Comparison of ENCODE assay signal across 10 mouse cellular contexts in the genomic region with DNA sequence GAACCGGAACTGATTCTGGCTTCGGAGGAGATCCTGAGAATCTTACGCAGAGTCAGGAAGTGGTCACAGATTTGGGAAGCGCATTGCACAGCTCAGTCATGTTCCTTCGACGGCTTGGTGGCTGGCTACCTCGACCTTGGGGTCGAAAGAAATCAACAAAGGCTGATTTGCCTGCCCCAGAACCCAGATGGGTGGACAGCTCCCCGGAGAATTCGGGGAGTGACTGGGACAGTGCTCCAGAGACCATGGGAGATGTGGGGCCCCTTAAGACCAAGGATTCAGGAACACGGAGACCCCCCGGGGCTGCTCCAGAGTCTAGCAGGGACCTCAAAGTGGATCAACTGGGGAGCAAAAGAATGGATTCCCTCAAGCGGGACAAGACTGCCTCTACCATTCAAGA. TPM values are rescaled to one million over a fixed set of nuclear protein-coding genes. Genes with fewer than 3 reads are reported as not detected.
DNase-seq lines count a peak whose midpoint lies in the region; ATAC-seq and TF ChIP-seq lines count a peak whose summit lies in the region.
"Had no signal": no experiment of that assay in that cellular context is flagged by ENCODE, and none has a peak within 500 bp of the region (broad histone marks: within the 10 kb centered on the region; RNA-seq: fewer than 3 reads in every experiment).

No protein-coding gene starts in this region.

- intact Hi-C loops in heart, postnatal 10 days (cut with DNase I) = loop anchor here (5.0 kb wide), 1 partner anchor 35 kb away; a partner anchor contains a TSS

- H3K4me2 ChIP-seq in heart, embryonic 15.5 days = peak overlapping the region; percentile 86
- H3K4me2 ChIP-seq in hindbrain, embryonic 15.5 days = peak overlapping the region; percentile 67
- H3K4me2 ChIP-seq in midbrain, embryonic 14.5 days (ENCODE audit: low read length) = peak overlapping the region; percentile 77

- 59% methylated on average over 13 of the region's 13 CpGs for WGBS in heart, embryonic 15.5 days
- 74% methylated on average over 13 of the region's 13 CpGs for WGBS in hindbrain, embryonic 15.5 days
- 68% methylated on average over 13 of the region's 13 CpGs for WGBS in midbrain, embryonic 14.5 days

- H3K4me1 ChIP-seq in heart, embryonic 15.5 days (replicated peaks) = peaks cover 32% of the 10 kb centered on the region
- H3K4me1 ChIP-seq in bone marrow macrophage, adult 2 months (ENCODE audit: control insufficient read depth, insufficient read depth, low read length) = peaks cover 20% of the 10 kb centered on the region
- peaks cover 43% of the 10 kb centered on the region for H3K4me1 ChIP-seq in hindbrain, embryonic 15.5 days (replicated peaks)
- H3K4me1 ChIP-seq in midbrain, embryonic 14.5 days (ENCODE audit: control insufficient read depth, insufficient read depth, low read length) = peaks cover 13% of the 10 kb centered on the region; the same call in 1 of the 2 replicates

- no peak for TF ChIP-seq CTCF in bone marrow macrophage, adult 2 months (IDR thresholded peaks at IDR 0.05; ENCODE audit: low read depth, low read length)

- no peak for DNase-seq in heart, postnatal 10 days
- DNase-seq in midbrain, embryonic 14.5 days = no peak
- no peak for DNase-seq in layer of hippocampus, adult 8-10 months (ENCODE audit: low spot score in 2 of 2)
- DNase-seq in spleen, adult 18-20 months = no peak
- no peak for DNase-seq in thymus, adult 18-20 months
- DNase-seq: thymus, postnatal 4 days had no signal

- peak overlapping the region; percentile 84 for H3K9ac ChIP-seq in heart, embryonic 15.5 days
- peak overlapping the region; percentile 60 for H3K9ac ChIP-seq in hindbrain, embryonic 15.5 days
- H3K9ac ChIP-seq in midbrain, embryonic 14.5 days (replicated peaks; ENCODE audit: low read length) = peak overlapping the region; percentile 78

- peak overlapping the region; percentile 86 for H3K4me3 ChIP-seq in heart, embryonic 15.5 days
- H3K4me3 ChIP-seq in bone marrow macrophage, adult 2 months (ENCODE audit: insufficient read depth, low read length) = peak overlapping the region; percentile 80
- H3K4me3 ChIP-seq in hindbrain, embryonic 15.5 days = peak overlapping the region; percentile 54
- peak overlapping the region; percentile 59 for H3K4me3 ChIP-seq in midbrain, embryonic 14.5 days (replicated peaks; ENCODE audit: low read depth, low read length)

- H3K27ac ChIP-seq in heart, embryonic 15.5 days = peak overlapping the region; percentile 94
- peak overlapping the region; percentile 88 for H3K27ac ChIP-seq in bone marrow macrophage, adult 2 months (ENCODE audit: insufficient read depth, low read depth, low read length)
- peak overlapping the region; percentile 72 for H3K27ac ChIP-seq in hindbrain, embryonic 15.5 days (replicated peaks)
- no peak overlapping the region for H3K27ac ChIP-seq in midbrain, embryonic 14.5 days (replicated peaks; ENCODE audit: low read depth, low read length)

- ATAC-seq in heart, embryonic 15.5 days (replicated peaks; ENCODE audit: insufficient number of reproducible peaks, insufficient read depth, low FRiP score, low read depth) = no peak
- ATAC-seq in hindbrain, embryonic 15.5 days (ENCODE audit: low FRiP score, low read depth) = no peak
- no peak for ATAC-seq in midbrain, embryonic 14.5 days (ENCODE audit: low FRiP score, low TSS enrichment)

- no peaks in the 10 kb centered on the region for H3K27me3 ChIP-seq in heart, embryonic 15.5 days
- no peaks in the 10 kb centered on the region for H3K27me3 ChIP-seq in hindbrain, embryonic 15.5 days
- no peaks in the 10 kb centered on the region for H3K27me3 ChIP-seq in midbrain, embryonic 14.5 days (ENCODE audit: control insufficient read depth, insufficient read depth, low read length)
- H3K27me3 ChIP-seq: Patski had no signal

- no peak for TF ChIP-seq POLR2A in bone marrow macrophage, adult 2 months (IDR thresholded peaks at IDR 0.05; ENCODE audit: borderline replicate concordance, low read depth, low read length)

- peaks cover 22% of the 10 kb centered on the region for H3K36me3 ChIP-seq in heart, embryonic 15.5 days
- H3K36me3 ChIP-seq in hindbrain, embryonic 15.5 days = peaks cover 15% of the 10 kb centered on the region
- peaks cover 18% of the 10 kb centered on the region for H3K36me3 ChIP-seq in midbrain, embryonic 14.5 days (ENCODE audit: control insufficient read depth, insufficient read depth, low read length)

- no peaks in the 10 kb centered on the region for H3K9me3 ChIP-seq in heart, embryonic 15.5 days (replicated peaks)
- H3K9me3 ChIP-seq in hindbrain, embryonic 15.5 days = no peaks in the 10 kb centered on the region
- no peaks in the 10 kb centered on the region for H3K9me3 ChIP-seq in midbrain, embryonic 14.5 days (ENCODE audit: control insufficient read depth, low read length)

RNA-seq across cellular contexts. Expression of a gene that starts 0.8 kb away (rescaled TPM):
- 10.1 and 11.2 TPM in 2 replicates for polyA plus RNA-seq in heart, embryonic 15.5 days (2015; fragmentation: Nextera tagmentation; extraction: Ambion mirVana)
- total RNA-seq in heart, postnatal 10 days (2021) = 10 to 100 TPM; 28.5 to 32.4 TPM
- polyA plus RNA-seq in bone marrow macrophage, adult 2 months (2012; ENCODE audit: insufficient read depth, insufficient read length, missing spikeins) = 29.2 and 30.4 TPM in 2 replicates
- 9.3 and 10.8 TPM in 2 replicates for polyA plus RNA-seq in hindbrain, embryonic 15.5 days (2015; fragmentation: Nextera tagmentation; extraction: Ambion mirVana)
- polyA plus RNA-seq in midbrain, embryonic 14.5 days (2014; fragmentation: Nextera tagmentation; extraction: Ambion mirVana) = 6.0 and 6.8 TPM in 2 replicates
- total RNA-seq in layer of hippocampus, adult 8-10 months (2022) = 10 to 100 TPM; 27.6 to 31.6 (median 30.9) TPM

RNA-seq across cellular contexts. Expression of a gene that starts 4.8 kb away (rescaled TPM):
- 0.57 and 4.7 TPM in 2 replicates for polyA plus RNA-seq in heart, embryonic 15.5 days (2015; fragmentation: Nextera tagmentation; extraction: Ambion mirVana)
- total RNA-seq in heart, postnatal 10 days (2021) = not detected
- not detected in 2 replicates for polyA plus RNA-seq in bone marrow macrophage, adult 2 months (2012; ENCODE audit: insufficient read depth, insufficient read length, missing spikeins)
- polyA plus RNA-seq in hindbrain, embryonic 15.5 days (2015; fragmentation: Nextera tagmentation; extraction: Ambion mirVana) = 0.21 and 0.79 TPM in 2 replicates
- polyA plus RNA-seq in midbrain, embryonic 14.5 days (2014; fragmentation: Nextera tagmentation; extraction: Ambion mirVana) = 0.57 TPM in 1 of 2 replicates, not detected in the other
- not detected for total RNA-seq in layer of hippocampus, adult 8-10 months (2022)

RNA-seq across cellular contexts. Expression of a gene that starts 5.2 kb away (rescaled TPM):
- polyA plus RNA-seq in heart, embryonic 15.5 days (2015; fragmentation: Nextera tagmentation; extraction: Ambion mirVana) = 200 and 211 TPM in 2 replicates
- 100 to 1,000 TPM; 183 to 187 TPM for total RNA-seq in heart, postnatal 10 days (2021)
- 136 and 143 TPM in 2 replicates for polyA plus RNA-seq in bone marrow macrophage, adult 2 months (2012; ENCODE audit: insufficient read depth, insufficient read length, missing spikeins)
- 308 and 311 TPM in 2 replicates for polyA plus RNA-seq in hindbrain, embryonic 15.5 days (2015; fragmentation: Nextera tagmentation; extraction: Ambion mirVana)
- polyA plus RNA-seq in midbrain, embryonic 14.5 days (2014; fragmentation: Nextera tagmentation; extraction: Ambion mirVana) = 328 and 334 TPM in 2 replicates
- 100 to 1,000 TPM; 176 to 194 (median 189) TPM for total RNA-seq in layer of hippocampus, adult 8-10 months (2022)

RNA-seq across cellular contexts. Expression of a gene that starts 5.8 kb away (rescaled TPM):
- polyA plus RNA-seq in heart, embryonic 15.5 days (2015; fragmentation: Nextera tagmentation; extraction: Ambion mirVana) = 10.0 and 13.8 TPM in 2 replicates
- total RNA-seq in heart, postnatal 10 days (2021) = 1 to 10 TPM; 6.6 to 8.3 TPM
- 24.6 and 29.1 TPM in 2 replicates for polyA plus RNA-seq in bone marrow macrophage, adult 2 months (2012; ENCODE audit: insufficient read depth, insufficient read length, missing spikeins)
- polyA plus RNA-seq in hindbrain, embryonic 15.5 days (2015; fragmentation: Nextera tagmentation; extraction: Ambion mirVana) = 24.3 and 25.4 TPM in 2 replicates
- polyA plus RNA-seq in midbrain, embryonic 14.5 days (2014; fragmentation: Nextera tagmentation; extraction: Ambion mirVana) = 24.2 and 25.4 TPM in 2 replicates
- 10 to 100 TPM; 17.6 to 19.2 (median 18.0) TPM for total RNA-seq in layer of hippocampus, adult 8-10 months (2022)

RNA-seq across cellular contexts. Expression of a gene that starts 8.0 kb away (rescaled TPM):
- polyA plus RNA-seq in heart, embryonic 15.5 days (2015; fragmentation: Nextera tagmentation; extraction: Ambion mirVana) = 40.8 and 44.0 TPM in 2 replicates
- 100 to 1,000 TPM; 285 to 291 TPM for total RNA-seq in heart, postnatal 10 days (2021)
- polyA plus RNA-seq in bone marrow macrophage, adult 2 months (2012; ENCODE audit: insufficient read depth, insufficient read length, missing spikeins) = 151 and 166 TPM in 2 replicates
- 70.0 and 75.7 TPM in 2 replicates for polyA plus RNA-seq in hindbrain, embryonic 15.5 days (2015; fragmentation: Nextera tagmentation; extraction: Ambion mirVana)
- 122 and 136 TPM in 2 replicates for polyA plus RNA-seq in midbrain, embryonic 14.5 days (2014; fragmentation: Nextera tagmentation; extraction: Ambion mirVana)
- 100 to 1,000 TPM; 291 to 311 (median 298) TPM for total RNA-seq in layer of hippocampus, adult 8-10 months (2022)
